Mouse (Mus musculus) layer of hippocampus, adult 9-11 months (tissue): ENCODE results near the gene Fam217a.
A peak's percentile ranks its signal among the peaks of the same experiment; 100 is the strongest.
"Not testable (repeated sequence)": the region's sequence is repeated elsewhere in the genome, so short reads cannot be mapped to it uniquely, and the experiment has no call there.

Source experiments
- DNase-seq: peaks from one replicate; pipeline ENCODE4 v3.0.0; 2022

Gene Fam217a

GRCm38 (mm10) chr13:34873801-34874681, 50.1 kb downstream of the Fam217a start:
- peak; percentile 97 for DNase-seq

- DNase-seq, result peak; percentile 62
Observed at GRCm38 (mm10) chr13:34864420-34865169, 59.5 kb downstream of the Fam217a start.

GRCm38 (mm10) chr13:34861166-34861565, 62.9 kb downstream of the Fam217a start:
- not testable (repeated sequence) for DNase-seq
